Mouse (Mus musculus) liver, adult (tissue): ENCODE data around the gene Aox3.

Experiments used
- GATA4 ChIP-seq: IDR thresholded peaks from 2 replicates; pipeline ENCODE4 v1.6.1; 2014; ENCODE audit warnings: mild to moderate bottlenecking, low read length; ENCODE audit not compliant: insufficient replicate concordance

Gene Aox3

DNA sequence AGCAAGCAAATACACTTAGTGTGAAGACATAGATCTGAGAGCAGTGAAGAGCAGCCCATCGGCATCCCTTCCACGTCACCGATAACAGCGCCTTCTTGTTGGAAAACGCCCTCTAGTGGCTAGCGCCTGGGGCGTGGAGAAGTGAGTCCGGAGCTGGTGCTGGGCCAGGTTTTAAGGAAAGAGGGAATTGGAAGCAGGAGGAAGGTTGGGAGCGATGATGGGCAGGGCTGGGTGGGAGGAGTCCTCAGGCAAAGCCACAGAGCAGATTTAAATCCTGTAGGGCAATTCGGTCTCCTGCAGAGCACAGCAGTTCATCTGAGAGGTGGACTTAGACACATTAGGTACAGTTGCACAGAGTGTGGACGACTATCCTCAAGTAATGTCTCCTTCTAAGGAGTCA is at the start of gene Aox3:
Gene Aox3, plus strand, starts transcription at position 251 of the 400 bp plus-strand sequence.
- TF ChIP-seq GATA4 = no peak; the same call in 1 of the 2 replicates

DNA sequence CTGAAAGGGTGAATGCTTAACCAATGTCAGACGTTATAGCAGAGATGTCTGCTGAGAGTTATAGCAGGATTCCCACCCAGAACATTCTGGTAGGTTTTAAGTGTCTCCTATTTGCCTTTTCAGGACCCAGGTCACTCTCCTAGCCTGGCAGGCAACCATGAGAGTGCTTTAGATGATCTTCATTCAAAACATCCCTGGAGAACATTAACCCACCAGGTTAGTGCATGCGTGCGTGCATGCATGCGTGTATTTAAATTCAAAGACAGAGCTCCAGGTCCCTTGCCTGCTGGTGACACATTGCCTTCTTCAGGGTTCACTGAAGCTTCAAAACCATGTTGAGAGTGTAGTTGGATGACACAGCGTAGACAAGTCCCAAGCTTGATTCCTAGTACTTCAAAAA is 47.8 kb upstream of the Aox3 start:
- TF ChIP-seq GATA4 = no peak

DNA sequence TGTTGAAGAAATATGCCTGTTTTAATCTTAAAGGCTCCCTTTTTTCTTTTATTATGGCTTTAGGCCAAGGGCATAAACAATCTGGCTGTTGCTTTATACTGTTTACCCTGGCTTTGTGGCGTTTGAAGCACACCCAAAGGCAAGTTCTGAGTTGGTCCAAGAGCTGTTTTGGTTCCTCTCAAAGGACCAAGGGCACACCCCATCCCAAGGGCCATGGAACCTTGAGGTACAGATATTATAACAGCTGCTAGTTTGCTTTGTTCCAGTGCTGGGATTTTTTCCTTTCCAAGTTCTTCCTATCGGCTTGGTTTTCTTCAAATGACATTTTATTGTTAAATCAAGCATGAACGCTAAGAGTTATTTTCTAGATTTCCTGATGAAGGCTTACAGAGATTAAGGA is 47.3 kb upstream of the Aox3 start:
- TF ChIP-seq GATA4 = no peak

DNA sequence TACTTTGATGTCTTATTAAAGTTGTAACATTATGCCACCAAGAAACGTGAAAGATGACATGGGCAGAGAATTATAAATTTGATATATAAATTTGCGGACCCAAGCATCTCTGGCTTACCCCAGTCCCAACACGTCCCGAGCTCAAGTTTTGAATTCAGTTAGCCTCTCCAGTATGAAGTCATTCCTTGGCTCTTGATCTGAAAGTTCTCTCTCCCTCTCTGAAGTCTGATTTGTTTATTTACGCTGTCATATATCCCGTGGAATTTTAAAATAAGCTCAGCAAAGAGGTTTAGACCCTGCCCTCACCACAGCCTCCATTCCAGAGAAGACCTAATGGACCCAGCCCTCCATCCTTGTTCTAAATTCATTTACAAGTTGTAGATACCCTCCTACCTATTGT is 43.7 kb upstream of the Aox3 start:
- TF ChIP-seq GATA4 = no peak

DNA sequence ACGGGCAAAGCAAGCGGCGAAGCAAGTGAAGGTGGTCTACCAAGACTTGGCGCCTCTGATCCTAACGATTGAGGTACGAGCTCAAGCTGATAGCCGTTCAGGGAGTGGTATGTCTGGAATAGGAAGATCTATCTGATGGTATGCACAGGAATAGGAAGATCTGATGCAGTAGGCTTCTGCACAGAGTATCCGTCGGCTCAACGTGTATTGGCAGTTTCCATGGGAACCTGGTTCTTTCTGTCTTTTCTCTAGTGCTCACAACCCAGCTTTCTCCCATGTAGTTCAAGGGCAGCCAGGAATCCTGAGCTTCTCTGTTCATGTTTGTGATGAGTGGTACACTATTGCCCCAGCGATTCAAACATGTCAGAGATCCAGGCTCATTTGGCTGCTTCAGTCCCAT is 42.8 kb upstream of the Aox3 start:
- TF ChIP-seq GATA4 = no peak

DNA sequence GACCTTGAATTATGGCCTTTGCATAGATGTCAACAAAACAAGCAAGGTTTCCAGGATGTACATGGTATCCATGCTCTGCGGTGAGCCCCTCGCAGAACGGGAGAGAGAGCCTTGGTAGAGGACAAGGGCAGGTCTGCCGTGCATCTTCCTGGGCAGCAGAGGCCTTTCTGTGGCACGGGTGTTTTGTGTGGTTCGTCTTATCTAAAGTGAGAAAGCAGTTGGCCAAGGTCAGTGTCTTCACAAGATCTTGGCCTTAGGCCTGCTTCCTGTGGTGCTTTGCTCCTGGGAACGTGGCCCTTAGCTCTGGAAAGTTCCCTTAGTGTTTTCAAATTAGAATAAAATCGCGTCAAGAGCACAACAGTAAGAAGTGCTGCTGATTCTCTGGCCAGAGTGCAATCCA is 41.9 kb upstream of the Aox3 start:
- TF ChIP-seq GATA4 = no peak

DNA sequence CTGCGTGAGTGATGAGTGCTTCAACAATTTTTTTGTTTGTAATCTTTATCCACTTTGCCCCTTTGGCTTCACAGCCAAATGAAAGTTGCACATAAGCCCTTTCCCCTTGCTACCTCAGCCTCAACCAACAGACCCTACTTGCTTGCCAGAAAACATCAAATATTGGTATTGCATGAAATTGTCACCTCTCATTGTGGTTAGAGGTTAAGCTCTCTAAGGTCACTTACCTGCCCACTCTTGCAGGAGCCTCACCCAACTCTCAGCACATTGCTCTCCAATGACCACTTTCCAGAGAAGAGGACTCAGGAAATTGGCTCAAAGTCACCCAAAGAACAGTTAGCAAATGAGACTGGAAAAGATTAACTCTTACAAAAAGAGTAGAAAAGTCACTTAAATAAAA is 41.4 kb upstream of the Aox3 start:
- TF ChIP-seq GATA4 = peak; percentile 70; the same call in 1 of the 2 replicates

DNA sequence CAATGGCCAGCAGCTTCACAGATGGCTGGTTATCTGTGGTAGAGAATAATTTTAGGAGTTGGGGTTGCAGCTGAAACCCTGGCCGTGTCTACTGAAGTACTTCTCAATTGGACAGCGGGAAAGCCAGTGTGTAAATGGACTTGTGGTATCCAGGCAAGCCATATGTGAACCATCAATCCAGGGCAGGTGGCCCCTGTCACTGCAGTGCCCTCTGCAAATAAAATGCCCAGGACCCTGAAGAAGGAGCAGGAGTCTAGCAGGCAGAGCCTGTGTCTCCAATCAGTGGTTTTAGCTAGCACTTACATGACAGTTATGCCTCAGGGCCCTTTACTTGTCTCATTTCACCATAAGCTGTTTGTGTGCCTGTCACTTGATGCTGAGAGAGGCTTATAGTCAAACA is 40.5 kb upstream of the Aox3 start:
- no peak for TF ChIP-seq GATA4

DNA sequence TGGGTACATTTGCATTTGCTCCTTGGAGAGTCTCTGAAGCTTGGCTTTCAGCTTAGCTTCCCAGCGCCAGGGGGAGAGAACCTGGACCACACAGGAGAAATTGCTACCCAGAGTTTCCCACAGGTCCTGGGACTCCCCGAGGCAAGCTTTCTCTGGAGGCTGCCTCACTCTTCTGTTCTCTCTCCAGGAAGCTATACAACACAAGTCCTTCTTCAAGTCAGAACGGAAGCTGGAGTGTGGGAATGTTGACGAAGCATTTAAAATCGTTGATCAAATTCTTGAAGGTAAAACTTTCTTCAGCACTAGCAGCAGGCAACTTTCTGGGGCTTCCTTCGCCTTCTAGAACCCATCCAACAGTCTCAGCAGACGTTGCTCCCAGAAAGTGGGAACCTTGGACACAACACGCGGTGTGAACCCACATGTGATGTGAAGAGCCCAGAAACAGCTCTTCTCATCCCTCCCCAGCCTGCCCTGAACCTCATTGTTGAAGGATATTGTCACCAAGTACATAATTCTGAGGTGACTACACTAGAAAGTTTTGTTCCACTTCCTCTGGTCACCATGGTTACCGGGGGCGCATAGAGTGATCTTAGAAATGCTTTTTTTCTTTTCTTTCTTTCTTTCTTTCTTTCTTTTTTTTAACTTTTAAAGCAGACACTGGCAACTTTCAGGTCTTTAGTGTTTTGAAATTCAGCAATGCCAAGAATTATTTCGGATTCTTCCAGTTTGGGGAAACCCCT is 39.8 kb upstream of the Aox3 start:
- no peak for TF ChIP-seq GATA4

DNA sequence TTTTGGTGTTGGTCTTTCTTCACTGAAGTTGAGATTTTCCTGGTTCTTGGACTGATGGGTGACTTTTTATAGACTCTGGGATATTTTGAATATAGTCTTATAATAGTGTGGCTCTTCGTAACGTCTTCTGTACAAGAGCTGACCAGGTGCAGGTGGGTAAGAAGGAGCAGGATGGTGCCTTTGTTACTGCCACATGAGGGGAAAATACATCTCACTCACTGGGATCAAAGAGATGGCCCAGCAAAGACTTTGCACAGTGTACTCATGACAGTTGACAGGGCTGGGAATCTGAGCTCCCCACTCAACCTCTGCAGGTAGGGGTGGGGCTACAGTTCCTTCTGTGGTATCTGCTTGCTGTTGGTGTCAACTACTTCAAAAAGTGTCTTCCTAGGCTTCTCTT is 38.7 kb upstream of the Aox3 start:
- no peak for TF ChIP-seq GATA4

DNA sequence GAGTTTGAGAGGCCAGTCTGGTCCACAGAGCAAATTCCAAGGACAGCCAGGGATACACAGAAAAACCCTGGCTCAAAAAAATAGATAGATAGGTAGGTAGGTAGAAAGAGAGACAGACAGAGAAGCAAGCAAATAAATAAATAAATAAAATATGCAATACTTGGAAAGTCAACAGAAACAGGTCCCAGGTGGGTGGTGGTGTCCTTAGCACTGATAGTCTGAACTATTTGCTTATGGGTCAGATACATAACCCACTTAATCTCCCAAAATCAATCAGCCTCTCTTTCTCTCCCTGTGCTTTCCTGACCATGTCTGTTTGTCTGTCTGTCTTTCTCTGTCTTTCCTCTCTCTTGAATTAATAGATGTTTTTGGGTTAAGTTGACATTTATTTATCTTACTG is 35.0 kb upstream of the Aox3 start:
- TF ChIP-seq GATA4 = peak; percentile 46; the same call in 1 of the 2 replicates

DNA sequence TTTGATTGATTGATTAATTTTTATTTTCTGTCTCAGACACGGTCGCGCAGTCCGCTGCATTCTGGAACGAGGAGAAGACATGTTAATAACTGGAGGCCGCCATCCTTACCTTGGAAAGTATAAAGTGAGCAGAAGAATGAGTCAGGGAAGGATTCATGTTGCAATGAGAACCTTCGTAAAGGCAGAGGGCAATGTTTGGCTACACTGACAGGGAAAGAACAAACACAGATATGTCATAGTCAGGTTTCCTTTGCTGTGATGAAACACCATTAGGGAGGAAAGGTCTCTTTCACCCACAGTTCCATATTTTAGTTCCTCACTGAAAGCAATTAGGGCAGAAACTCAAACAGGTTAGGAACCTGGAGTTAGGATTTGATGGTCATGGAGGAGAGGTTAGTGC is 34.5 kb upstream of the Aox3 start:
- TF ChIP-seq GATA4 = no peak

DNA sequence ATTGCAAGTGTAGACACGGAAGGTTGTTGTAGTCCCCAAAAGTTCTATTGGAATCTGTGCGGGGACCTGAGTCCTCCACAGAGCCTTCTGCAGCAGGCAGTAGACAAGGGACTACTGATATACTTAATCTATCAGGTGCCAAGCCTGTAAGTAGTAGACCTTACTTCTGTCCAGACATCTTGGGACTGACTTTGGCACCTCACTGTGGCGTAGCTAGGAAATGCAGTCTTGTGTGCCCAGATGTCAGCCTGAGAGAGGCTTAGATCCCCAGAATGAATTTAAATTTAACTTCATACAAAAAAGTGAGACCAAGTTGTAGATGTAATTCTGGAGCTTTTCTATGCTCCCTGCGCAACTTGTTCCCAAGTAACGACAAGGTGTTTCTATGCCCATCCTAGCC is 33.2 kb upstream of the Aox3 start:
- TF ChIP-seq GATA4 = no peak

DNA sequence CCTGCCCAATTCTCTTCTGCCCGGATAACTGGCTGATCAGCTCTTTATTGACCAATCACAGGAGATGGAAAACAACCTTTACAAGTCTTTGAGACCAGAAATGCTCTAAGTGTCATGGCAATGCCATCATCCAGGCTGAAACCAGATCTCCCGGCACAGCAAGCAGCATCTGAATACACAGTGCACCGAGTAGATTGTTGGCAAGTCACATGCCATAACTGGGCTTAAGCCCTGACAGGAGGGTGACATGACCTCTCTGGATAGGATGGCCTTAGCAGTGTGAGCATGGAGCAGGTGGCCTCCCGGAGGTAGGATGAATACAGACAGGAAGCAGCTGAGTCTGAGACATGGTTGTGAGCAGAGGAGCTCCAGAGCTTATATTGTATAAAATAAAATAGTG is 32.5 kb upstream of the Aox3 start:
- no peak for TF ChIP-seq GATA4

DNA sequence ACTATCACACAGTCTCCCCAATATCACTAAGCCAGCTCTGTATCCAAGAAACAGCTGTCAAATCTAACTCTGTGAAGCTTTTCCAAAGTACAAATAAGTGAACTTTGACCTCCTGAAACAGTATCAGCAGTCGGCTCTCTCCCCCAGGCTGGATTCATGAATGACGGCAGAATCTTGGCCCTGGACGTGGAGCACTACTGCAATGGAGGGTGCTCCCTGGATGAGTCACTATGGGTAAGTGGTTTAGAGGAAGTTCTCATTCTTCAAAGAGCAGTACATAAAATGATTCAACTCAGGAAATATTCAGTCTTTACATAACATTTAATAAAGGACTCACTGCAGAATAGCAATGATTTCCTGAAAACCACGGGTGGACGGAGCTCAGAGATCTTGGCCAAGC is 31.6 kb upstream of the Aox3 start:
- TF ChIP-seq GATA4 = no peak

DNA sequence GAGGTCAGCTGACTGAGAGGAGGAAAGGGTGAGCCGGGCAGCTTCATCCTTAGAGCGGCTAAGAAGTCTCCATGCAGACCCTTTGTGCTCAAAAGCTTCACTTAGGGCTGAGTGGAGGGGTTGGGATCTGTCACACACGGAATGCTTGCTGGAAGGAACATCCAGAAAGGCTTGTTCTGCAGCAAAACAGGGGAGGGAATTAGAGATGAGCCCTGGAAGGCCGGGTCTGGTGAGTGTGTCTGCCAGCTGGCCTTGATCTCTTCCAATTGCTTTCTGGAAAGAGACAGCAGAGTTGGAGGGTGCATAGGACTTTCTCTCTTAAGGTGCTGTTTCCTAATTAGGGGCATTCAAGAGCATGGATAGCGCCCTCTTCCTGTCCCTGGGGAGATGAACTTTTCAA is 23.6 kb upstream of the Aox3 start:
- no peak for TF ChIP-seq GATA4

DNA sequence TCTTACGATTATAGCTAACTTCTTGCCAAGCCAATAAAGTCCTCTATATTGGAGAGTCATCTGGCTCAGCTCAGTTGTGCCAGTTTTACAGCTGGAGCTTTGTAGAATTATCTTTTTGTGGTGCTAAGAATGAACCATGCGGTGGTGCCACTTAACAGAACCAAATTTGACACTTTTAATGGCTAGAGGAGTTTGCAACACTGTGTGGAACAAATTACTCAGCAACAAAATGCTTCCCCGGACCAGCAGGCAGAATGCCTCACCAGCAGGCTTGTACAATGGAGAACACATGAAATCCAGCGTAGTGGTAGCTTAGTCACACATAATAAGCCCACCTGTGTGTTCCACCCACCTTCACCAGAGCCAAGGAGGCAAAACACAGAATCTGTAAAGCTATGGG is 22.7 kb upstream of the Aox3 start:
- TF ChIP-seq GATA4 = no peak
